Mouse (Mus musculus): ENCODE data around the gene Olfr583. TPM values are rescaled to one million over a fixed set of nuclear protein-coding genes. Genes with fewer than 3 reads are reported as not detected.

The Olfr583 gene
- not detected for total RNA-seq (2021)
- long read RNA-seq, experiment 1 = 0 reads
- long read RNA-seq, experiment 2 = 0 reads

DNA sequence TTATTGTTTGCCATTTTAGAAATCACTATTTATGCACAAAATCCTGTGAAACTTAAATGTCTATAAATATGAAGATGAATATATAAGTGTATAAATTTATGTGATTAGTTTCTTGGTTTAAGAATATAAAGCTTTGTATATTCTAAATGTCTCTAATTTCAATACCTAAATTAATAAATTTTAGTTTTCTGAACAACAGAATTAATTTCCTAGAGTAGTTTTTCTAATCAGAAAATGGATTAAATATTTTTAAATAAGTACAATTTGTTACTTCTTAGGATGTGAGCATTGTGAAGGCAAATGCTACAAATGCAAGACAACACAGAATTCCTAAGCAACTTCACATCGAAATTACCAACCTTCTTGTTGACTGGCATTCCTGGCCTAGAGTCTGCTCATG lies at the start of gene Olfr583:
Gene Olfr583 (plus strand): TSS at position 301 of the 400 bp plus-strand sequence.
- no peak for DNase-seq (ENCODE audit: low spot score in 2 of 2)
- TF ChIP-seq CTCF (conservative IDR thresholded peaks at IDR 0.05) = no peak
- no peak within 1 kb of the TSS for H3K4me3 ChIP-seq
- no peak within 1 kb of the TSS for H3K27ac ChIP-seq

GRCm38 (mm10) chr7:103037724-103038123 lies 13.4 kb upstream of the Olfr583 start, which contains the start of gene Olfr582:
Gene Olfr582, plus strand, starts transcription at chr7:103038024.
- Histone ChIP-seq H3K27ac (no peak within 1 kb of the TSS), H3K4me3 (no peak within 1 kb of the TSS)
- DNase-seq (ENCODE audit: low spot score in 2 of 2) = no peak
- no peak for TF ChIP-seq CTCF (conservative IDR thresholded peaks at IDR 0.05)

DNA sequence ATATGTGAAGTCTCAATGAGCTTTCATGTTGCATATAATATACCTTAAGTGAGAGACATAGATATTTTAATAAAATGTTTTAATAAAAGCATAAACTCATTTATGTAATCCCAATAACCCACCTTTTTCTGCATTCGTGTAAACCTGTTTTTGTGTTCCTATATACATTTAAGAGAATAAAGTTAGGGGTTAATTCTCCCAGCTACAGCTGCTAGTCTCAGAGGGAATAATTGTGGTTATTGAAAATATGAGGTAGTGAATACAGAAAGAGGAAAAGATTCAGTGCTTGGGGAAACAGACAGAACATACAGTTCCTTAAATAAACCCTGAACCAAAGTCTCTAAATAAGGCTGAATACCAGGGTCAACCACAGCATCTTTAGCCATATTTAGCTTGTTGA lies 30.5 kb downstream of the Olfr583 start, which contains the start of gene Olfr584:
Gene Olfr584 (plus strand): TSS at position 301 of the 400 bp plus-strand sequence.
- Histone ChIP-seq H3K27ac (no peak within 1 kb of the TSS), H3K4me3 (no peak within 1 kb of the TSS)
- no peak for TF ChIP-seq CTCF (conservative IDR thresholded peaks at IDR 0.05)
- DNase-seq (ENCODE audit: low spot score in 2 of 2) = no peak

DNA sequence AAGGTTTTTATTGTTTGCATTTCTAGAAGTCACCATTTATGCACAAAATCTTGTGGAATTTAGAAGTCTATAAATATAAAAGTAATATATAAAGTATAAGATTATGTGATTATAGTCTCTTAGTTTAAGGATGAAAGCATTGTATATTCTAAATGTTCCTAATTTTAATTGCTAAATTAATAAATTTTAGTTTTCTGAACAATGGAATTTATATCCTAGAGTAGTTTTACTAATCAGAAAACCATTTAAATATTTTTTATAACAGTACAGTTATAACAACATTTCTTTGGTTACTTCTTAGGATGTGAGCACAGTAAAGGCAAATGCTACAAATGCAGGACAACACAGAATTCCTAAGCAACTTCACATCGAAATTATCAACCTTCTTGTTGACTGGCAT lies 46.3 kb downstream of the Olfr583 start, which contains the start of gene Olfr585:
Gene Olfr585 (plus strand): TSS at position 301 of the 400 bp plus-strand sequence.
- no peak for DNase-seq (ENCODE audit: low spot score in 2 of 2)
- Histone ChIP-seq H3K27ac (no peak within 1 kb of the TSS), H3K4me3 (no peak within 1 kb of the TSS)
- TF ChIP-seq CTCF (conservative IDR thresholded peaks at IDR 0.05) = no peak

Other genes starting within 250 kb of the Olfr583 start
- gene Olfr564, start 247.8 kb upstream of the Olfr583 start, total RNA-seq (2021) = not detected
- not detected for gene Olfr566, start 192.5 kb upstream of the Olfr583 start, total RNA-seq (2021)
- gene Olfr568, start 174.2 kb upstream of the Olfr583 start, total RNA-seq (2021) = not detected
- gene Olfr569, start 160.4 kb upstream of the Olfr583 start, total RNA-seq (2021) = not detected
- not detected for gene Olfr570, start 156.7 kb upstream of the Olfr583 start, total RNA-seq (2021)
- not detected for gene Olfr571, start 133.8 kb upstream of the Olfr583 start, total RNA-seq (2021)
- gene Olfr572, start 126.9 kb upstream of the Olfr583 start, total RNA-seq (2021) = not detected
- gene Olfr573-ps1, start 108.7 kb upstream of the Olfr583 start, total RNA-seq (2021) = not detected
- gene Olfr574, start 102.8 kb upstream of the Olfr583 start, total RNA-seq (2021) = not detected
- gene Olfr575, start 92.5 kb upstream of the Olfr583 start, total RNA-seq (2021) = not detected
- not detected for gene Olfr576, start 88.6 kb upstream of the Olfr583 start, total RNA-seq (2021)
- not detected for gene Olfr577, start 75.4 kb upstream of the Olfr583 start, total RNA-seq (2021)
- gene Olfr578, start 62.0 kb upstream of the Olfr583 start, total RNA-seq (2021) = not detected
- not detected for gene Olfr582, start 13.3 kb upstream of the Olfr583 start, total RNA-seq (2021)
- gene Olfr584, start 30.6 kb downstream of the Olfr583 start, total RNA-seq (2021) = not detected
- not detected for gene Olfr585, start 46.4 kb downstream of the Olfr583 start, total RNA-seq (2021)
- gene Olfr586, start 74.3 kb downstream of the Olfr583 start, total RNA-seq (2021) = not detected
- not detected for gene Olfr588-ps1, start 89.6 kb downstream of the Olfr583 start, total RNA-seq (2021)
- gene Olfr589, start 105.1 kb downstream of the Olfr583 start, total RNA-seq (2021) = not detected
- not detected for gene Olfr591, start 127.0 kb downstream of the Olfr583 start, total RNA-seq (2021)
- not detected for gene Olfr592, start 133.5 kb downstream of the Olfr583 start, total RNA-seq (2021)
- gene Olfr593, start 160.6 kb downstream of the Olfr583 start, total RNA-seq (2021) = not detected
- gene Olfr594, start 165.7 kb downstream of the Olfr583 start, total RNA-seq (2021) = not detected
- gene Usp17ld, start 201.2 kb downstream of the Olfr583 start, total RNA-seq (2021) = not detected